Mouse (Mus musculus) CH12.LX (cell line): ENCODE measurements around the gene Slc16a5. TPM values are rescaled to one million over a fixed set of nuclear protein-coding genes. Genes with fewer than 3 reads are reported as not detected.

Experiments used
- DNase-seq: peaks from one replicate; pipeline ENCODE4 v3.0.0-alpha.2; 2013; ENCODE audit errors: extremely low read depth
- H3K27ac ChIP-seq: 2 replicates; pipeline ENCODE4 v1.5.1; 2012; ENCODE audit warnings: low read depth, mild to moderate bottlenecking, control low read depth, moderate library complexity; ENCODE audit not compliant: insufficient read depth
- H3K27me3 ChIP-seq: replicated peaks from 2 replicates; pipeline ENCODE3; 2012; ENCODE audit warnings: inconsistent platforms
- H3K36me3 ChIP-seq, 2 experiments: replicated peaks in 1 of 2; 2 replicates each; pipeline versions ENCODE3 to v1.6.1; 2012; ENCODE audit warnings: inconsistent platforms in 1 of 2, low read length in 1 of 2, mild to moderate bottlenecking in 1 of 2, mixed read lengths in 1 of 2, moderate library complexity in 1 of 2; ENCODE audit not compliant: control insufficient read depth in 1 of 2, insufficient read depth in 1 of 2
- H3K4me1 ChIP-seq, 2 experiments: 2 replicates each; pipeline ENCODE4 v1.6.1; 2012; ENCODE audit warnings: inconsistent platforms in 1 of 2, moderate library complexity in 1 of 2; ENCODE audit not compliant: insufficient read depth in 2 of 2, control insufficient read depth in 1 of 2
- H3K4me2 ChIP-seq: 2 replicates; pipeline ENCODE4 v1.6.1; 2012; ENCODE audit warnings: low read depth, mild to moderate bottlenecking, control low read depth; ENCODE audit not compliant: poor library complexity, insufficient read depth, severe bottlenecking
- H3K4me3 ChIP-seq, 3 experiments: fragments of 150-350 bp in 1 of 3; sonication (generic) in 1 of 3; replicated peaks in 1 of 3; 2 replicates each; pipeline versions ENCODE3 to v1.5.1; 2011 to 2012; ENCODE audit warnings: low read depth in 2 of 3, low read length in 2 of 3, mild to moderate bottlenecking in 2 of 3, moderate library complexity in 2 of 3, control low read depth in 1 of 3, improper control_type of control experiment in 1 of 3, inconsistent platforms in 1 of 3, mixed read lengths in 1 of 3; ENCODE audit not compliant: poor library complexity in 1 of 3
- H3K79me2 ChIP-seq: replicated peaks from 2 replicates; pipeline ENCODE4 v1.6.1; 2012; ENCODE audit warnings: mild to moderate bottlenecking, moderate library complexity; ENCODE audit not compliant: control insufficient read depth, poor library complexity, insufficient read depth, severe bottlenecking; ENCODE audit errors: extremely low read depth
- H3K9ac ChIP-seq: 2 replicates; pipeline ENCODE4 v1.6.1; 2012; ENCODE audit warnings: low read depth, mild to moderate bottlenecking, control low read depth, moderate library complexity; ENCODE audit not compliant: insufficient read depth
- H3K9me3 ChIP-seq: replicated peaks from 2 replicates; pipeline ENCODE3; 2012; ENCODE audit warnings: low read length, inconsistent platforms, mixed read lengths
- BHLHE40 ChIP-seq: IDR thresholded peaks from 2 replicates; pipeline ENCODE4 v1.6.1; 2011; ENCODE audit warnings: mild to moderate bottlenecking, low read depth, low read length, improper control_type of control experiment
- CHD1 ChIP-seq: IDR thresholded peaks from 2 replicates; pipeline ENCODE4 v1.6.1; 2012; ENCODE audit warnings: low read depth, low read length, improper control_type of control experiment, inconsistent platforms
- CHD2 ChIP-seq: IDR thresholded peaks from 2 replicates; pipeline ENCODE4 v1.6.1; 2011; ENCODE audit warnings: low read length, improper control_type of control experiment
- CTCF ChIP-seq, 2 experiments: IDR thresholded peaks in 1 of 2; conservative IDR thresholded peaks in 1 of 2; 2 replicates each; pipeline ENCODE4 v1.5.1; 2011 to 2012; ENCODE audit warnings: low read depth in 2 of 2, low read length in 2 of 2, improper control_type of control experiment in 1 of 2, inconsistent platforms in 1 of 2, mild to moderate bottlenecking in 1 of 2, moderate library complexity in 1 of 2
- E2F4 ChIP-seq: IDR thresholded peaks from 2 replicates; pipeline ENCODE4 v1.6.1; 2011; ENCODE audit warnings: low read depth, low read length, improper control_type of control experiment; ENCODE audit not compliant: insufficient replicate concordance
- ELF1 ChIP-seq: IDR thresholded peaks from 2 replicates; pipeline ENCODE4 v1.6.1; 2014; ENCODE audit warnings: low read depth, mild to moderate bottlenecking, inconsistent platforms, low read length, improper control_type of control experiment
- ETS1 ChIP-seq: conservative IDR thresholded peaks from 2 replicates; pipeline ENCODE4 v1.6.1; 2012; ENCODE audit warnings: low read depth, mild to moderate bottlenecking, inconsistent platforms, low read length, improper control_type of control experiment, moderate library complexity
- GABPA ChIP-seq: IDR thresholded peaks from 2 replicates; pipeline ENCODE4 v1.6.1; 2012; ENCODE audit warnings: low read depth, low read length, improper control_type of control experiment, inconsistent platforms; ENCODE audit not compliant: insufficient replicate concordance
- HCFC1 ChIP-seq: IDR thresholded peaks from 2 replicates; pipeline ENCODE4 v1.6.1; 2012; ENCODE audit warnings: low read depth, mild to moderate bottlenecking, inconsistent platforms, low read length, improper control_type of control experiment
- IRF4 ChIP-seq: IDR thresholded peaks from 2 replicates; pipeline ENCODE4 v1.6.1; 2014; ENCODE audit warnings: low read depth, mild to moderate bottlenecking, inconsistent platforms, low read length, improper control_type of control experiment
- KAT2A ChIP-seq: IDR thresholded peaks from 2 replicates; pipeline ENCODE4 v1.6.1; 2012; ENCODE audit warnings: low read length, improper control_type of control experiment, inconsistent platforms; ENCODE audit not compliant: insufficient replicate concordance
- MAX ChIP-seq: IDR thresholded peaks from 2 replicates; pipeline ENCODE4 v1.6.1; 2011; ENCODE audit warnings: low read length, improper control_type of control experiment
- MEF2A ChIP-seq: IDR thresholded peaks from 2 replicates; pipeline ENCODE4 v1.6.1; 2014; ENCODE audit warnings: low read depth, mild to moderate bottlenecking, inconsistent platforms, low read length, improper control_type of control experiment, borderline replicate concordance
- MXI1 ChIP-seq: IDR thresholded peaks from 2 replicates; pipeline ENCODE4 v1.6.1; 2011; ENCODE audit warnings: mild to moderate bottlenecking, low read depth, low read length, improper control_type of control experiment
- NELFE ChIP-seq: IDR thresholded peaks from 2 replicates; pipeline ENCODE4 v1.6.1; 2011; ENCODE audit warnings: low read depth, low read length, improper control_type of control experiment
- NRF1 ChIP-seq: IDR thresholded peaks from 2 replicates; pipeline ENCODE4 v1.6.1; 2014; ENCODE audit warnings: low read depth, mild to moderate bottlenecking, inconsistent platforms, low read length, improper control_type of control experiment, moderate library complexity
- PAX5 ChIP-seq: IDR thresholded peaks from 2 replicates; pipeline ENCODE4 v1.6.1; 2012; ENCODE audit warnings: low read length, inconsistent platforms, mixed read lengths
- POLR2A ChIP-seq: IDR thresholded peaks from 2 replicates; pipeline ENCODE4 v1.6.1; 2011; ENCODE audit warnings: low read depth, mild to moderate bottlenecking, improper control_type of control experiment, low read length
- RCOR1 ChIP-seq: conservative IDR thresholded peaks from 2 replicates; pipeline ENCODE4 v1.6.1; 2012; ENCODE audit warnings: low read depth, mild to moderate bottlenecking, inconsistent platforms, low read length, improper control_type of control experiment
- SIN3A ChIP-seq: IDR thresholded peaks from 2 replicates; pipeline ENCODE4 v1.6.1; 2012; ENCODE audit warnings: low read length, improper control_type of control experiment, inconsistent platforms
- TCF12 ChIP-seq: IDR thresholded peaks from 2 replicates; pipeline ENCODE4 v1.6.1; 2014; ENCODE audit warnings: low read depth, mild to moderate bottlenecking, inconsistent platforms, low read length, improper control_type of control experiment
- ZC3H11A ChIP-seq: IDR thresholded peaks from 2 replicates; pipeline ENCODE4 v1.6.1; 2012; ENCODE audit warnings: low read depth, mild to moderate bottlenecking, inconsistent platforms, low read length, improper control_type of control experiment
- ZMIZ1 ChIP-seq: IDR thresholded peaks from 2 replicates; pipeline ENCODE4 v1.6.1; 2012; ENCODE audit warnings: low read depth, mild to moderate bottlenecking, inconsistent platforms, low read length, improper control_type of control experiment
- ZNF384 ChIP-seq: IDR thresholded peaks from 2 replicates; pipeline ENCODE4 v1.6.1; 2012; ENCODE audit warnings: low read depth, low read length, improper control_type of control experiment, inconsistent platforms
- dilution Hi-C: fragments of 300-500 bp; cut with MboI; formaldehyde crosslinking; loops from 2 replicates; pipeline ENCODE4 v1.14.3; 2020; ENCODE audit warnings: low sequenced_read_pairs; ENCODE audit not compliant: extremely low pct_unique_long_range_greater_than_20kb, extremely low pct_ligation_motif_present
- in situ Hi-C: fragments of 300-500 bp; cut with MboI; formaldehyde crosslinking; loops from 3 replicates; pipeline ENCODE4 v1.14.3; 2019; ENCODE audit warnings: low sequenced_read_pairs, low pct_ligation_motif_present, low pct_unique_long_range_greater_than_20kb, mixed read lengths
- polyA plus RNA-seq: library from polyadenylated mRNA; unstranded; fragments of >175 nt; gene quantifications from 2 replicates; pipeline ENCODE4 v1.2.1, GENCODE M21; 2012; ENCODE audit warnings: low read depth; ENCODE audit not compliant: insufficient read length
- total RNA-seq, 2 experiments: library from RNA; depleted of rRNA; stranded (reverse); fragments of 300-350 nt in 1 of 2; fragments of >200 nt in 1 of 2; gene quantifications; 2 replicates each; pipeline ENCODE4 v1.2.3; 2012 to 2014

Gene Slc16a5
- total and polyA plus RNA-seq, 3 experiments, result 0.51 to 0.71 TPM; not detected in 1

GRCm38 (mm10) chr11:115475025-115475757 lies 12.9 kb downstream of the Slc16a5 start, which contains the start of gene Armc7:
Gene Armc7 (plus strand): TSS chr11:115475667.
- TF ChIP-seq GABPA (no peak), BHLHE40 (peak; percentile 25; the same call in 1 of the 2 replicates), NRF1 (peak; percentile 91), MEF2A (peak; percentile 50; the same call in 1 of the 2 replicates), MXI1 (peak; percentile 96), IRF4 (peak; percentile 32; the same call in 1 of the 2 replicates), MAX (no peak; the same call in 1 of the 2 replicates), NELFE (peak; percentile 84), KAT2A (0 out of 2 replicates have a peak, but pooled peaks have one; percentile 50), ZMIZ1 (peak; percentile 79; the same call in 1 of the 2 replicates), PAX5 (no peak), CHD1 (no peak), RCOR1 (0 out of 2 replicates have a peak, but pooled peaks have one; percentile 25), ZC3H11A (no peak), ELF1 (peak; percentile 99), POLR2A (peak; percentile 92), ZNF384 (no peak), E2F4 (no peak), ETS1 (peak; percentile 53; the same call in 1 of the 2 replicates), HCFC1 (peak; percentile 79), TCF12 (peak; percentile 68; the same call in 1 of the 2 replicates), CTCF (conservative IDR thresholded peaks at IDR 0.05 in 1 of 2, IDR thresholded peaks at IDR 0.05 in 1 of 2; ENCODE audit: low read depth in 2 of 2, low read length in 2 of 2) (0 out of 4 replicates have a peak, but pooled peaks of 1 of the 2 experiments have one; percentile 4), CHD2 (no peak), SIN3A (peak; percentile 99)
- dilution Hi-C loops, result no loop called here
- peak; percentile 99 for DNase-seq
- H3K79me2 ChIP-seq, result peaks cover 32% of the 10 kb centered on the region
- peak within 1 kb of the TSS; percentile 86 for H3K9ac ChIP-seq
- peak within 1 kb of the TSS; percentile 91 for H3K4me2 ChIP-seq
- H3K4me3 ChIP-seq, result peak within 1 kb of the TSS; percentile 80 to 93 (median 84)
- in situ Hi-C loops, result loop anchor here (10.0 kb wide), 2 partner anchors 60 to 260 kb away; partner anchors contain the start of gene Atp5h
- H3K27ac ChIP-seq, result peak within 1 kb of the TSS; percentile 63
- H3K9me3 ChIP-seq, result no peaks in the 10 kb centered on the region
- peaks cover 10 to 53% of the 10 kb centered on the region in 2 experiments for H3K4me1 ChIP-seq
- peaks cover 5 to 13% of the 10 kb centered on the region in 2 experiments for H3K36me3 ChIP-seq
- no peaks in the 10 kb centered on the region for H3K27me3 ChIP-seq
